Mouse (Mus musculus) left cerebral cortex, adult 2 months (tissue): ENCODE measurements around the gene Rab36. TPM values are rescaled to one million over a fixed set of nuclear protein-coding genes. Genes with fewer than 3 reads are reported as not detected.

ENCODE experiments used
- DNase-seq, 2 experiments: peaks; one replicate each; pipeline ENCODE4 v3.0.0; 2021 to 2022; ENCODE audit warnings: low spot score in 2 of 2, mixed read lengths in 1 of 2; ENCODE audit errors: extremely low spot score in 1 of 2
- H3K27ac ChIP-seq: fragments of 200-600 bp; 2 replicates; pipeline ENCODE4 v1.8.1; 2022
- H3K4me3 ChIP-seq: fragments of 200-600 bp; 2 replicates; pipeline ENCODE4 v1.8.1; 2022
- CTCF ChIP-seq: fragments of 200-600 bp; IDR thresholded peaks from 2 replicates; pipeline ENCODE4 v1.8.1; 2022; ENCODE audit warnings: antibody characterized with exemption, mild to moderate bottlenecking, moderate library complexity
- intact Hi-C: fragments of 180-260 bp; cut with DNase I; formaldehyde crosslinking; loops from one replicate; pipeline ENCODE4 v1.15.1; 2025
- total RNA-seq, 2 experiments: library from RNA; stranded (reverse); gene quantifications; 2 replicates each; pipeline ENCODE4 v1.2.3; 2021

Gene Rab36
- total RNA-seq, 2 experiments from 2014 or later: 31.6 to 35.7 TPM

DNA sequence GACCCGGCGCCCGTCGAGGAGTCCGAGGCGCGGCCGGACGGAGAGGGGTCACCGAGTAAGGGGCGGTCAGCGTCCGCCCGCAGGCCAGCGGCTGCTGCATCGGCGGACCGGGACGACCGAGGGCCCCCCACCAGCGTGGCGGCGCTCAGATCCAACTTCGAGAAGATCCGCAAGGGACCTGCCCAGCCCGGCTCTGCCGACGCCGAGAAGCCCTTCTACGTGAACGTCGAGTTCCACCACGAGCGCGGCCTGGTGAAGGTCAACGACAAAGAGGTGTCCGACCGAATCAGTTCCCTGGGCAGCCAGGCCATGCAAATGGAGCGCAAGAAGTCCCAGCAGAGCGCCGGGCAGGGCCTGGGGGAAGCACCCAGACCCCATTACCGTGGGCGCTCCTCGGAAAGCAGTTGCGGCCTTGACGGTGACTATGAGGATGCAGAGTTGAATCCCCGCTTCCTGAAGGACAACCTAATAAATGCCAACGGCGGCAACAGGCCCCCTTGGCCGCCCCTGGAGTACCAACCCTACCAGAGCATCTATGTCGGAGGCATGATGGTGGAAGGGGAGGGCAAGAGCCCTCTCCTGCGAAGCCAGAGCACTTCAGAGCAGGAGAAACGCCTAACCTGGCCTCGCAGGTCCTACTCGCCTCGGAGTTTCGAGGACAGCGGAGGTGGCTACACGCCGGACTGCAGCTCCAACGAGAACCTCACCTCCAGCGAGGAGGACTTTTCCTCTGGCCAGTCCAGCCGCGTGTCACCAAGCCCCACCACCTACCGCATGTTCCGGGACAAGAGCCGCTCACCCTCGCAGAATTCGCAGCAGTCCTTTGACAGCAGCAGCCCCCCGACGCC is 24.7 kb downstream of the Rab36 start:
- no peak for TF ChIP-seq CTCF
- DNase-seq: peak in 1 of 2 experiments; percentile 35
- H3K4me3 ChIP-seq: peak overlapping the region; percentile 87

DNA sequence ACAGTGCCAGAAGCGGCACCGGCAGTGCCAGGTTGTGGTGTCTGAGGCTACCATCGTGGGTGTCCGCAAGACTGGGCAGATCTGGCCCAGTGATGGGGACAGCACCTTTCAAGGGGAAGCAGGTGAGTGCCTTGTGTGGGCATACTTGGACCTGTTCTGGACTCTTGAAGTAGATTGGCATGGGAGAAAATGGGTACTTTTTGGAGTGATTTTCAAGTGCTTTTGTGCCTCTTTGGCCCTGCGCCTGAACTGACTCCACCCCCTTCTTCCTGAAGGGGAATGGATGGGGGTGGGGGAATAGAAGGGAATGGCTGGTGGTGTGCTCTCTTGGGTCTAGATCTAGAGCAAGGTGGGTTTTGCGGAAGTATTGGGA is 25.3 kb downstream of the Rab36 start:
- Histone ChIP-seq H3K4me3 (peak overlapping the region; percentile 87), H3K27ac (no peak overlapping the region)
- intact Hi-C loops: loop anchor here (10.0 kb wide), 1 partner anchor 53 kb away; no protein-coding TSS in a partner anchor
- no peak for DNase-seq
- TF ChIP-seq CTCF: no peak

More for the DNA sequence above, 24.7 kb downstream of the Rab36 start:
- H3K27ac ChIP-seq: peak overlapping the region; percentile 36
- intact Hi-C loops: loop anchor here (10.0 kb wide), 1 partner anchor 53 kb away; no protein-coding TSS in a partner anchor

DNA sequence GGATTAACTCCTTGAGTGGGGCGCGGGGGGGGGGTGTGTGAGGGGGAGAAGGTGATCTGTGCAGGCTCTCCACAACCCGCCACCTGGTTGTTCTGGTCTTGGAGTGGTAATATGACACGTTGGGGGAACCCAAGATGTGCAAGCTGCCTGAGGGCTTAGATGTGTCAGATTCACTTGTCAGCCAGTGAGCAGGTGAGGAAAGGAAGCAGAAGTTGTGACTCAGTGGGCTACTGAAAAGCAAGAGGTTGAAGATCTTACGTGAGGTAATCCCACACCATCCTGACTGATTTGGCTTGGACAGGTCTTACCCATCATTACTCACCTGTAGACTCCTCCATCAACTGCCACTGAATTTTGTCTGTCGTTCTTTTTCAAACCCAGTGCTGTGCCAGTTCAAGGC is 25.8 kb downstream of the Rab36 start:
- no peak for TF ChIP-seq CTCF
- no peak for DNase-seq
- H3K4me3 ChIP-seq: peak overlapping the region; percentile 87
- intact Hi-C loops: loop anchor here (10.0 kb wide), 1 partner anchor 52 kb away; no protein-coding TSS in a partner anchor
- H3K27ac ChIP-seq: no peak overlapping the region

DNA sequence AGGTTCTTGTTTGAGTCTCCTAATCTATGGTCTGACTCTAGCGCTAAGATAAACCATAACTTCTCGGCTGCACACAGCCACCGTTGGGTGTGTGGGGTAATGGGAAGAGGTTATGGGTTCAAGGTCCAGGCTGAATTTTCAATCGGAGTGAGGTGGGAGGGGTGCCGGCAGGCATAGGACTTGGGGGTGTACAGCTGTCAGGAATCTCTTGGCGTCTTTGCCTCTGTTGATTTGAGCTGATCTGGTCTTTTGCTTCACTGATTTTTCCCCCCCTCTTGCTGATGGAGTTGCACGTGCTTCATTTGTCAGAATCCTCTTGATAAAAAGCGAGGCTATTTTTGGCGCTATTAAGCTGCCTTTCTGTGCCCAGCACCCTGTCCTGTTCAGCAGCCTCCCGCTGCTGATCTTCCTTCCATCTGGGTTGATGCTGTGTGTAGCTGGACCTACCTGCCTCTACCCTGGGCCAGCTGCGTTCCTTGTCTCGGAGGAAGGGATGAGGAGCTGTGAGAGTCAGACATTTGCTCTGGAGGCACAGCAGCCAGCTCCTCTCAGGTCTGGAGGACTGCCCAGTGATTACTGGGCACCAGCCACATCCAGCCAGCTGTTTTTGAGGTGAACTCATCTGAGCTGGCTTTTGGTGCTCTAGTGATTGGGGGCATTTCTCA is 26.6 kb downstream of the Rab36 start:
- H3K27ac ChIP-seq: peak overlapping the region; percentile 53; the same call in 1 of the 2 replicates
- intact Hi-C loops: loop anchor here (10.0 kb wide), 1 partner anchor 51 kb away; no protein-coding TSS in a partner anchor
- DNase-seq: no peak

DNA sequence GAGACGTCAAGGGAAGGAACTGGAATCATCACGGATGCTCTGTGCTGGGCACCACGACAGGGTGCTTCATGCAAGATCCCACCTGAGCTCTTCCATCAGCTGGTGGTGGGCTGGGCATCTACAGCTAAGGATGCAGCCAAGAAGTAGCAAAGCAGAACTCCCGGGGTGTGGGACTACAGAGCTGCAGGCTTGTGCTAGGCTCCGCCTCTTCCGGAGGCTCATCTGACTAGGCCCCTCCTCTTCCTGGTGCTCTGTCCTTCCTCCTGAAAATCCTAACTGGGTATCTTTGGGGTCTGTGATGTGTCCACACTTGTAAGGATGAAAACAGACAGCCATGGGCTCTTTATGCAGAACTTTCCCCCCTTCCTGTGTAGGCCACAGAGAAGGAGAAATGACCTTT is 28.8 kb downstream of the Rab36 start:
- no peak overlapping the region for H3K27ac ChIP-seq
- no peak for DNase-seq
- no peak overlapping the region for H3K4me3 ChIP-seq
- intact Hi-C loops: loop anchor here (10.0 kb wide), 1 partner anchor 49 kb away; no protein-coding TSS in a partner anchor
- TF ChIP-seq CTCF: no peak

More for the DNA sequence above, 26.6 kb downstream of the Rab36 start:
- no peak for TF ChIP-seq CTCF
- peak overlapping the region; percentile 87 for H3K4me3 ChIP-seq

DNA sequence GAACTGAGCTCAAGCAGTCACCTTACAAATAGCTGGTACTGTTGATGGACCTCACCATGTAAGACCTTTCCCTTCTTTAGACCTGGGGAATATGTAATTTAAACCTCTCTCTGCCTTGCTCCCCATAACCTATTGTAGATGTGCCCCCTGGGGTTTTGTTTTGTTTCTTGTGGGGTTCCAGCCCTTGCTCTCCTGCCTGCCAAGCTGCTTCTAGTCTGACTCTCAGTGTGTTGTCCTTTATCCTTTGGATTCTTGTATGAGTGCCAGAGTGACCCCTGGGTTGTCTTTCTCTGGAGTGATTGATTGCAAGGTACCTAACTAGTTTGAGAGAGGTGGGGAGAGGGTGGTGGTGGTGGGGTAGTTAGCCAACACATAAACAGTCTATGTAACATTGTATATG is 30.6 kb downstream of the Rab36 start:
- intact Hi-C loops: loop anchor here (10.0 kb wide), 1 partner anchor 47 kb away; no protein-coding TSS in a partner anchor
- H3K27ac ChIP-seq: no peak overlapping the region
- DNase-seq: no peak
- no peak overlapping the region for H3K4me3 ChIP-seq
- no peak for TF ChIP-seq CTCF

DNA sequence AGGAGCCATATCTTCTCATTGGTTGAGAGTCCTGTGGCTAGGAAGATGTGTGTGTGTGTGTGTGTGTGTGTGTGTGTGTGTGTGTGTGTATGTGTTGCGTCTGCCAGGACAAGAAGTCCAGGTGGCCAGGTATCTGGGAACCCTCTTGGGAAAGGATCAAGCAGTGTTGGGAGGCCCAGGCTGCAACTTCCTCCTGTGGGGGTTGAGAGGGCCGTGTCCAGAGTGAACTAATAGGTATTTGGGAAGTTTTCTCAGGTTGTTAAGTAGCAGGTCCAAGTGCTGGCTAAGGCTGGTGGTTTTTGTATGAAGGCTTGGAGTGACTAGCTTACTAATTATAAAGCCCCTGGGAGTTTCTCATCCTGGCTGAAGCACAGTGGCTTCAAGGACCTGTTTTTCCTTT is 31.2 kb downstream of the Rab36 start:
- no peak for TF ChIP-seq CTCF

DNA sequence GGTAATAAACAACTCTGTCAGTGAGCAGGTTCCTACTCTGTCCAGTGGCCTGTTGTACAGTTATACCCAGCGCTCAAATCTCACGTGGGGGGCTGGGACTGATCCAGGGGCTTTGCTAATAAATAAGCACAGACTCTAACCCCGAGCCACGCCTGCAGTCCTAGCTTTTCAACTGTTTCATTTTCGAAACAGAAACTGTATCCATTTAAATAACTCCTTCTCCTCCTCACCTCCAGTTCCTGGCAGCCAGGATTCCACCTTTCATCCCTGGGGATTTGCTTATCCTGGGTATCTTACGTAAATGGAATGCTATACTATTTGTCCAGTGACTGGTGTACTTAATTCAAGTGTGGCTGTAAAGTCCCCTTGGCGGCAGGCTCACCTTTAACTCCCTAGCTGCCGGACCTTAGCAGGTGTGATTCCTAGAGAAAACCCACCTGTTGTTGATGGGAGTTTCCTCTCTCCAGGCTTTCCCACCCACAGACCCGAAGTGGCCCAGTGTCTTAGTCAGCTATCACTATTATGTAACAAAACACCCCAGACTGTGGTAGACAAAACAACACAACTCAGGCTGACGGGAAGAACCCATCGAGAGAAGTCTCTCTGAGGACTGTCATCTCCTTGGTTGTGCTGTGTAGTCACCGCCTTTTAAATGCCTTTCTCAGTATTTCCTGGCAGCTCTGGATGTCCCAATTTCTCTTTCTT is 31.9 kb downstream of the Rab36 start:
- intact Hi-C loops: loop anchor here (10.0 kb wide), 1 partner anchor 46 kb away; no protein-coding TSS in a partner anchor
- Histone ChIP-seq H3K4me3 (no peak overlapping the region), H3K27ac (peak overlapping the region; percentile 12)
- DNase-seq: no peak
- TF ChIP-seq CTCF: no peak

More for the DNA sequence above, 31.2 kb downstream of the Rab36 start:
- H3K27ac ChIP-seq: no peak overlapping the region
- intact Hi-C loops: loop anchor here (10.0 kb wide), 1 partner anchor 47 kb away; no protein-coding TSS in a partner anchor
- no peak for DNase-seq
- H3K4me3 ChIP-seq: no peak overlapping the region

DNA sequence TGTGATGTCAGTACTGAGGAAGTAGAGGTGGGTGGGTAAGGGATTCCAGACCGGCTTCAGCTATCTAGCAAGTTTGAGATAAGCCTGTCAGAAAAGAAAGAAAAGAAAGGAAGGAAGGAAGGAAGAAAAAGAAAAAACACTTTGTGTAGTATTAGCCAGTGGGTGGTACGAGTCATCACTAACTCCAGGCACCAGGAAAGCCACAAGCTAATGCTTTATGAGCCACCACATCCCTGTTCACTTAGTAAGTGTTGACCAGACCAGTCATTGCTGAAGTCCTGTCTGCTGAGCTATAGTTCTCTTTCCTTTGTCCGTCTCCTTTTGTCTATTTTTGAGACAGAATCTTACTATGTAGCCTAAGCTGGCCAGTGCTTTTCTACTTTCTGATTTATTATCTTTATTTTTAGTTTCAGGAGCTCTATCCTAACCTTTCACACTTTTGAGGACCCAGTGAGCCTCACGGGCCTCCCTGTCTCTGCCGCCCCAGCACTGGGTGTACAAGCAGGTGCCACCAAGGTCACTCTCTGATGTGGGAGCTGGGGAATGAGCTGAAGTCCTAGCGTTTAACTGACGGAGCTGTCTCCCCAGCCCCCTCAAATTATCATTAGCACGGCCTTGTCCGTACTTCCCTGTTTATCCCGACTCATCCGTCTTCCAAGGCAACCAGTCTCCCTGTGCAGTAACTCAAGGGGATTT is 33.6 kb downstream of the Rab36 start:
- intact Hi-C loops: no loop called here
- no peak for DNase-seq
- Histone ChIP-seq H3K27ac (no peak overlapping the region), H3K4me3 (no peak overlapping the region)
- no peak for TF ChIP-seq CTCF

DNA sequence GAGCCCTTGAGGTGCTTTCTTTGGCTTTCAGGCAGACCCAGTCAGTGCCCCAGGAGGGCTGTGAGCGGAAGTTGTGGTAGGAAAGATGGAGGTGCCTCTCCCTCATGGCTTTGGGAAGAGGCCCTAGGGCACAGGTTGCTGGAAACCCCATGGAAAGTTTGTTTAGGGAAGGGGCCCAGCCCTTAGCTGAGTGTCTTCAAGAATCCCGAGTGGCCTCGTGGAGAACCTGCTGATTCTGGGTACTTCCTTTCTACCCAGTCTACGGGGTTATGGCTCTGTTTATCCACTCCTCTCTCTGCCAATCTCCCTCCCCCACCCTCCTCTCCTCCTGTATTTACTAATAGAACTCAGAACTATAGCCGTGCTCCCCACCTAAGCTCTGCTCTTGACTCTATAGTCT is 38.8 kb downstream of the Rab36 start:
- intact Hi-C loops: no loop called here
- DNase-seq: no peak
- H3K4me3 ChIP-seq: no peak overlapping the region
- H3K27ac ChIP-seq: no peak overlapping the region
- no peak for TF ChIP-seq CTCF
